Mouse (Mus musculus) lung, embryonic 15.5 days (tissue): ENCODE measurements around the gene Pop7. TPM values are rescaled to one million over a fixed set of nuclear protein-coding genes. Genes with fewer than 3 reads are reported as not detected.

Experiments used
- ATAC-seq: fragments of 200-750 bp; cut with Nextera tagmentation; 2 replicates; pipeline ENCODE4 v1.8.0; 2017; ENCODE audit warnings: moderate number of reproducible peaks, borderline replicate concordance; ENCODE audit not compliant: low FRiP score, low TSS enrichment; ENCODE audit errors: extremely low read depth
- H3K27ac ChIP-seq: fragments of 300-500 bp; sonication (generic); 2 replicates; pipeline ENCODE4 v1.5.1; 2015; ENCODE audit warnings: moderate library complexity, mild to moderate bottlenecking, inconsistent platforms
- H3K27me3 ChIP-seq: fragments of 300-500 bp; sonication (generic); 2 replicates; pipeline ENCODE4 v1.6.1; 2015; ENCODE audit warnings: inconsistent platforms
- H3K36me3 ChIP-seq: fragments of 300-500 bp; sonication (generic); 2 replicates; pipeline ENCODE4 v1.6.1; 2015; ENCODE audit warnings: inconsistent platforms
- H3K4me1 ChIP-seq: fragments of 300-500 bp; sonication (generic); 2 replicates; pipeline ENCODE4 v1.6.1; 2015; ENCODE audit warnings: inconsistent platforms
- H3K4me2 ChIP-seq: fragments of 300-500 bp; sonication (generic); 2 replicates; pipeline ENCODE4 v1.6.1; 2015; ENCODE audit warnings: inconsistent platforms, mild to moderate bottlenecking, moderate library complexity
- H3K4me3 ChIP-seq: fragments of 300-500 bp; sonication (generic); 2 replicates; pipeline ENCODE4 v1.5.1; 2015; ENCODE audit warnings: mild to moderate bottlenecking, inconsistent platforms
- H3K9ac ChIP-seq: fragments of 300-500 bp; sonication (generic); 2 replicates; pipeline ENCODE4 v1.6.1; 2015; ENCODE audit warnings: inconsistent platforms
- H3K9me3 ChIP-seq: fragments of 300-500 bp; sonication (generic); 2 replicates; pipeline ENCODE4 v1.6.1; 2016; ENCODE audit warnings: inconsistent platforms
- WGBS: fragments of 180-500 bp; shearing (Covaris S2); methylation state at CpG from one replicate; pipeline ENCODE4 v1.1.7; 2015; 5-methylcytosine and 5-hydroxymethylcytosine counted together
- polyA plus RNA-seq: library from polyadenylated mRNA; unstranded; fragments of >200 nt; fragmentation: Nextera tagmentation; extraction: Ambion mirVana; gene quantifications from 2 replicates; pipeline ENCODE4 v1.2.1, GENCODE M21; 2015

Pop7 gene
- 54.1 and 58.4 TPM in 2 replicates for polyA plus RNA-seq

DNA sequence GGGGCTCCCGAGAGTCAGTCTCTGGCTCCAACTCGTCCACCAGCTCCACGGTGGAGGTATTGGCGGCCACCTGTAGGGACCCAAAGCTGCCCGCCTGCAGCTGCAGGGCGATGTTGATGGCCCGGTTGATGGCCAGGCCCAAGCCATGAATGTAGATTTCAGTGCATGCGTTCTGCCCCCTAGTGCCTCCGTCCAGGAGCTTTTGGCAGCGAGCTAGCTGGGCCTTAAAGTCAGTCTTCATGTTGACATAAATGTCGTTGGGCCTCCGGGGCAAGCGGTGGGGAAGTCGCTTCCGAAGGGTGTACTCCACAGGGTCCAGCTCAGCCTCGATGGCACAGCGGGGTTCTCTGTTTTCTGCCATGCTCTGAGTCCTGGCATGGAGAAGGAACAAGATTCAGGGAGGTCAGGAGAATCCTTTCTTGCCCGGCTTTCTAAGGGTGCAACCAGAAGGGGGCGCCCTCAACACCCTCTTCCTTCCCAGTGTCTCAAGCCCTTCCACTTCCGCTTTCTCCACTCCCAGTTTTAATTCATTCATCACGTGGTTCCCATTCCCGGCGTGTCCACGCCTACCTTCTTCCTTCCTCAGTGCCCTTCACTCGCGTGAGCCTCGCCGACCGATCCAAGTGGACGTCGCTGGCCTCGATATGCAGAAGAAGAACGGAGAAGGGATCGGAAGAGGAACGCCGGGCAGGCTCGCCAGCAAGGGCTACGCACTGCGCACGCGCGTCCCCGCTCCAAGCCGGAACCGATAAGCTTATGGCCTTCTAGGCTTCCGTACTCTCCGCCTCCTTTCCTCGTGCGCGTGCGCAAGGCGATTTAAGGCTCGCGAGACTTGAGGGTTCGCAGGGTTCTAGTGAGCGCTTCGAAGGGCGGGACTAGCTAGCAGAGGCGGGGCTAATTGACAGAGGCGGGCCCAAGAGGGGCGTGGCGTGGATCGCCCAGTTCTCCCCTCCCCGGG is at the start of gene Pop7:
Gene Pop7, minus strand, starts transcription at position 810 of the 958 bp plus-strand sequence.
- Histone ChIP-seq H3K36me3 (no peaks in the 10 kb centered on the region), H3K4me3 (peak within 1 kb of the TSS; percentile 71), H3K27me3 (no peaks in the 10 kb centered on the region), H3K9ac (peak within 1 kb of the TSS; percentile 67), H3K4me2 (peak within 1 kb of the TSS; percentile 83), H3K9me3 (no peaks in the 10 kb centered on the region), H3K27ac (peak within 1 kb of the TSS; percentile 98), H3K4me1 (peaks cover 13% of the 10 kb centered on the region; the same call in 1 of the 2 replicates)
- ATAC-seq: peak; percentile 99
- WGBS: 1% methylated on average over 64 of the region's 64 CpGs

DNA sequence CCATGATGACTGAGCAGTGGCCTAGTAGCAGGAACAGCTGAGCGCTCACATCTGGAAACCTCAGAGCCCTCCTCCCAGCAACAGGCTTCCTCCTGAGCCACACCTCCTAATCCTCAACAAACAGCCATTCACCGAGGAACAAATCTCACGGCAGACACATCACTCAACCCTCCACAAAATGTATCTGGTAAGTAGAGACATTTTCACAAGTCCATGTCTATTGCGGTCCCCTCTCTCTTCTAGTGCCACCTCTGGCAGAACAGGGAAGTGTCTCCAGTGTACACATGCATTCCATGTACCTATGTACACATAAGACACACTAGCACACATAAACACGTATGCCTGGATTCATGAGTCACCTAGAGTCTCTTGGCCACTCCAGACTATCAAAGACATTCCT is 48.8 kb upstream of the Pop7 start:
- no peaks in the 10 kb centered on the region for H3K9me3 ChIP-seq
- no peaks in the 10 kb centered on the region for H3K4me1 ChIP-seq
- no peak overlapping the region for H3K4me2 ChIP-seq
- H3K9ac ChIP-seq: no peak overlapping the region
- WGBS: 67% methylated on average over 5 of the region's 5 CpGs
- H3K4me3 ChIP-seq: no peak overlapping the region
- no peak for ATAC-seq
- H3K27ac ChIP-seq: no peak overlapping the region
- H3K36me3 ChIP-seq: no peaks in the 10 kb centered on the region
- peaks cover 14% of the 10 kb centered on the region for H3K27me3 ChIP-seq

DNA sequence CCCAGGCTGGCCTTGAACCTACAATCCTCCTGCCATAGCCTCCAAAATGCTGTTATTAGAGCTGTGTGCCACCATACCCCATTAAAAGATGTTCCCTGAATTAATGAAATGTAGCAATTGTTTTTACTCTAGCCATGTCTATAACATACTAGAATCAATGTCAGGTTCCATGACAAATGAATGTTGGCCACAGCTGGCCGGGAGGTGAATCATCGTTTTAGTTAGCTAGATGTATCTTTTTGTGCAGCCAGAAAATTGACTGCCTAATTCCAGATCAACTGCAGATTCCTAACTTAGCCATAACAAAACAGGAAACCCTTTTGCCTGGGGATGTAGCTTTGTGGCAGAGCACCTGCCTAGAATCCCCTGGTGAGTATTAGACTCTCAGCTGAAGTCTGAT is 47.5 kb upstream of the Pop7 start:
- Histone ChIP-seq H3K4me2 (no peak overlapping the region), H3K9ac (no peak overlapping the region), H3K9me3 (no peaks in the 10 kb centered on the region), H3K27me3 (peaks cover 14% of the 10 kb centered on the region), H3K4me1 (no peaks in the 10 kb centered on the region), H3K4me3 (no peak overlapping the region), H3K27ac (no peak overlapping the region), H3K36me3 (no peaks in the 10 kb centered on the region)
- ATAC-seq: no peak
- 63% methylated on average over 2 of the region's 2 CpGs for WGBS

DNA sequence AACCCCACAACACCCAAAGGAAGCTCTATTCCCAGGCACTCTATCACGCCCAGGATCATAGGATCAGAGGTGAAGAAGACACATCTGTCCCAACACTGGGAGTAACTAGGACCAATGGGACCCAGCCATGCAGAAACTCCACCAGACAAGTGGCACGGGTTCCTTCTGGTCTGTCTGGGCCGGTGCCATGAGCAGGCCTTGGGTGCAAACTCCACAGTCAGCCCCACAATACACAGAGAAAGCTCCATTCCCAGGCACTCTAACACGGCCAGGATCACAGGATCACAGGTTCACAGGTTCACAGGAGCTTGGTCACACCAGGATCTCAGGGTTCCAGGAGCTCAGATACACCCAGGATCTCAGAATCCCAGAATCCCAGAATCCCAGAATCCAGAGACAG is 43.3 kb upstream of the Pop7 start:
- 60% methylated on average over 4 of the region's 4 CpGs for WGBS
- Histone ChIP-seq H3K36me3 (no peaks in the 10 kb centered on the region), H3K27ac (no peak overlapping the region), H3K4me2 (no peak overlapping the region), H3K4me3 (no peak overlapping the region), H3K9me3 (no peaks in the 10 kb centered on the region), H3K27me3 (no peaks in the 10 kb centered on the region), H3K9ac (no peak overlapping the region), H3K4me1 (no peaks in the 10 kb centered on the region)
- no peak for ATAC-seq

DNA sequence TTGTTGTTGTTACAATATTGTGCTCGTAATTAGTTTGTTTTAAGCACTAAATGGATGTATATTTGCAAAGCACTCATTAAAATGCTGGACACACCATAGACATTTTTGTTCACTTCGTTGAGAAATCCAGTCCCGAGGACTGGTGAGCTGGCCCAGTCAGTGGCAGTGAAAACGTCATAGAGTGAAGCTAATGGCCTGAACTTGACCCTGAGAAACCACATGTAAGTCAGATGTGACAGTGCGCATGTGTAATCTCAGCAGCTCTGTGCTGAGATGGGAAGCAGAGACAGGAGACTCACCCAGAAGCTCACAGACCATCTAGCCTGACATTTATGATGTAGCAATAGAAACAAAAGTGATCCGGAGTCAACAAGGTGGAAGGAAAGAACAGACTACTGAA is 42.6 kb upstream of the Pop7 start:
- Histone ChIP-seq H3K27me3 (no peaks in the 10 kb centered on the region), H3K9ac (no peak overlapping the region), H3K27ac (no peak overlapping the region), H3K9me3 (no peaks in the 10 kb centered on the region), H3K4me2 (no peak overlapping the region), H3K4me1 (no peaks in the 10 kb centered on the region), H3K36me3 (no peaks in the 10 kb centered on the region), H3K4me3 (no peak overlapping the region)
- WGBS: 60% methylated on average over 6 of the region's 6 CpGs
- ATAC-seq: no peak

DNA sequence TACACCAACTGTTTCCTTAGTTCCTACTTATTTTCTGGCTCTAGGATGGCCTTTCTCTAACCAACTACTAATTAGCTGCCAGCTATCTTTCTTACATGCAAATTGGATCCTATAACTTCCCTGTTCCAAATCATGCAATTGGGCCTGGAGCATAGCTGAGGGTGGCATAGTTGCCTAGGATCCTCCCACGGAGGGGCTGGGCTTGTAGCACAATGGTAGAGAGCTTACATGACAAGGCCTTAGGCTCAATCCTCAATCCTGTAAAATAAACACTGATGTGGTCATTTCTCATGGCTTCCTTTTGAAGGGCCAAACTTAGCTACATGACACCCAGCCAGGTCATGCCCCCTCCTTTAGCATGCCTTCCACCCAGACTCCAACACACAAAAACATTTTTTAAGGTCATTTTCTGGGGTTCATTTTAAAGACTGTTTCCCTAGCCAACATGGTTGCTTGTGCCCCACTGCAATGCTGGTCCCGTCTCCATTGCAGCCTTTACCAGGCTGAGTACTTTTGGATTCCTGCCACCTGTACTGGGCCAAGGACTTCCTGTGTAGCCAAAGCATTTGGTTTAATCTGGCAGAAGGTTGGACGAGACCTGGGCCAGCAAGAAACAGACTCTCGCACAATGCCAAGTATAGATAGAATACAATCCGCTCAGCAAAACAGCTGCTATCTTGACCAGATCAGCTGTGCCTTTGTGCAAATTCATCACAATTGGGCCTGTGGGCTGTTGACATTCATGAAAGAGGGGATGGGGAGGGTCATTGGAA is 39.6 kb upstream of the Pop7 start:
- WGBS: 57% methylated on average over 5 of the region's 5 CpGs
- ATAC-seq: no peak
- H3K4me1 ChIP-seq: 0 out of 2 replicates have a peak, but pooled peaks cover 3% of the 10 kb centered on the region

DNA sequence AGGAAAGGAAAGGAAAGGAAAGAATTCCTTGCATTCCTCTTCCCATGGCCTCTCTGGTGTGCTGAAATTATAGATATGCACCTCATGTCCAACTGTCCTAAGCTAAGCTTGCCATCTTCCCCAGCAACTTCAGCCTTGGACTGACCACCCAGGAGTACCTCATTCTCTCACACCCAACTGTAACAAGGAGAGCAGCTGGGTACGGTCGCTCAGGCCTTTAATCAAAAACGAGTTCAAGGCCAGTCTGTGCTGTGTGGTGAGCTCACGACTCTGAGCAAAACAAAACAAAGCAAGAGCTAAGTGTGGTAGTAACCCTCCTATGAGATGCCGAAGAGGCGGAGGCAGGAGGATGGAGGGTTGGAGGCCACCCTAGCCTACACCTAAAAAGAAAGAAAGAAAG is 38.7 kb upstream of the Pop7 start:
- whole genome bisulfite sequencing: 66% methylated on average over 6 of the region's 6 CpGs
- no peak overlapping the region for H3K27ac ChIP-seq
- no peaks in the 10 kb centered on the region for H3K9me3 ChIP-seq
- no peak overlapping the region for H3K4me3 ChIP-seq
- no peak overlapping the region for H3K4me2 ChIP-seq
- H3K27me3 ChIP-seq: no peaks in the 10 kb centered on the region
- H3K4me1 ChIP-seq: 0 out of 2 replicates have a peak, but pooled peaks cover 3% of the 10 kb centered on the region
- no peaks in the 10 kb centered on the region for H3K36me3 ChIP-seq
- H3K9ac ChIP-seq: no peak overlapping the region
- ATAC-seq: no peak

More for the DNA sequence above, 39.6 kb upstream of the Pop7 start:
- Histone ChIP-seq H3K9ac (no peak overlapping the region), H3K27me3 (no peaks in the 10 kb centered on the region), H3K4me2 (no peak overlapping the region), H3K9me3 (no peaks in the 10 kb centered on the region), H3K4me3 (no peak overlapping the region), H3K36me3 (no peaks in the 10 kb centered on the region), H3K27ac (no peak overlapping the region)

DNA sequence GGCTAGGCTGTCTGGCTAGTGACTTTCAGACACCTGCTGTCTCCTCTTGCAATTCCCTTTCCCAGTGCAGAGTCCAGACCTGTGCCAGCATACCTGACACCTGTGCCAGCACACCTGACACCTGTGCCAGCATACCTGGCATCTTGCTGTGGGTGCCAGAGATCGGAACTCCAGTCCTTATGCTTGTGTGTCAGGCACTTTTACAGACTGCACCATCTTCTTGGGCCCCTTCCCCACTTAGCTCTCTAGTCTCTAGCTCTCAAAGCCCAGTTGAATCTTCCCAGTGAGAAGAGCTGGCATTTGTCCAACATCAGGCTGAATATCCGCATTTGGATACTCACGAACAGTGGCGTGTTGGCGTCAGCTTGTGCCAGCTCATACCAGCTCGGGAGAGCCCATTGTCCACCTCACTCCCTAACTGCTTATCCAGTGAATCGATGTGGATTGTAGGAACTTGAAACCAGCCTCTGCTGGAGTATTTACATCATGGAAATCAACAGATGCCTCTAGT is 37.0 kb upstream of the Pop7 start:
- H3K9me3 ChIP-seq: no peaks in the 10 kb centered on the region
- H3K9ac ChIP-seq: no peak overlapping the region
- 36% methylated on average over 7 of the region's 7 CpGs for WGBS
- H3K4me3 ChIP-seq: no peak overlapping the region
- H3K4me2 ChIP-seq: no peak overlapping the region
- no peak for ATAC-seq
- 0 out of 2 replicates have a peak, but pooled peaks cover 3% of the 10 kb centered on the region for H3K4me1 ChIP-seq
- H3K36me3 ChIP-seq: no peaks in the 10 kb centered on the region
- no peak overlapping the region for H3K27ac ChIP-seq
- H3K27me3 ChIP-seq: no peaks in the 10 kb centered on the region

DNA sequence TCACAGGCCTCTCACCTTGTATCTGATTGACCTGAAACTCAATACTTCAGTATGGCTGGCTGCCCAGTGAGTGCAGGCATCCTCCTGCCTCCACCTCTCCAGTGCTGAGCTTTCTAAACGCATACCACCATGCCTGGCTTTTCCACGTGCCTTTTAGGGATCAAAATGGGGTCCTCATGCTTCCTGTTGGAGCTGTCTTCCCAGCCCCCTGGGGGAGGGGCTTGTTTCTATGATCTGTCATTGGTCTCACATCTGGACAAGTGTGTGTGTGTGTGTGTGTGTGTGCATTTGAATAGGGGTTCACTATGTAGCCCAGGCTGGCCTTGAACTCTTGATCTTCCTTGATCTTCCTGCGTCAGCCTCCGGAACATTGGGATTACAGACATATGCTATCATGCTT is 35.1 kb upstream of the Pop7 start:
- Histone ChIP-seq H3K4me1 (0 out of 2 replicates have a peak, but pooled peaks cover 9% of the 10 kb centered on the region), H3K9me3 (no peaks in the 10 kb centered on the region), H3K4me3 (no peak overlapping the region), H3K27ac (no peak overlapping the region), H3K36me3 (no peaks in the 10 kb centered on the region), H3K9ac (no peak overlapping the region), H3K4me2 (no peak overlapping the region), H3K27me3 (no peaks in the 10 kb centered on the region)
- WGBS: 53% methylated on average over 4 of the region's 4 CpGs
- no peak for ATAC-seq

DNA sequence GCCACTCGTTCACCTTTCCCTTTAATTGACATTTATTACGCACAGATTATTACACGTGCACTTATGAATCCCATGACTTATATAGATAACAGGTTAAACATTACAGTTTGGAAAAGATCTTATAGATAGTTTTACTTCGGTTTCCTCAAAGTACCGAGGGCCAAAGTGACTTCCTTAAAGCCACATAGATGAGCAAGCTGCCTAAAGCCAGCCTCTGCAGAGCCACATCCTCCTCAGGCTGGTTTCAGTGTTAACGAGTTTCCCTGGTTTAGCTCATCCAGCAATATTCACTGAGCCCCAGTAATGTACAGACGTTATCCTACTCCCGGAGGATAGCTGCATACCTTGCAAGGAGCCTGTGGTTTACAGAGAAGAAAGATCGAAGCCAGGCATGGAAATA is 33.0 kb upstream of the Pop7 start:
- ATAC-seq: no peak
- no peak overlapping the region for H3K9ac ChIP-seq
- WGBS: 71% methylated on average over 9 of the region's 9 CpGs
- no peaks in the 10 kb centered on the region for H3K9me3 ChIP-seq
- H3K4me1 ChIP-seq: peaks cover 11% of the 10 kb centered on the region; the same call in 1 of the 2 replicates
- no peaks in the 10 kb centered on the region for H3K36me3 ChIP-seq
- H3K4me2 ChIP-seq: no peak overlapping the region
- H3K27ac ChIP-seq: no peak overlapping the region
- H3K4me3 ChIP-seq: no peak overlapping the region
- H3K27me3 ChIP-seq: no peaks in the 10 kb centered on the region

DNA sequence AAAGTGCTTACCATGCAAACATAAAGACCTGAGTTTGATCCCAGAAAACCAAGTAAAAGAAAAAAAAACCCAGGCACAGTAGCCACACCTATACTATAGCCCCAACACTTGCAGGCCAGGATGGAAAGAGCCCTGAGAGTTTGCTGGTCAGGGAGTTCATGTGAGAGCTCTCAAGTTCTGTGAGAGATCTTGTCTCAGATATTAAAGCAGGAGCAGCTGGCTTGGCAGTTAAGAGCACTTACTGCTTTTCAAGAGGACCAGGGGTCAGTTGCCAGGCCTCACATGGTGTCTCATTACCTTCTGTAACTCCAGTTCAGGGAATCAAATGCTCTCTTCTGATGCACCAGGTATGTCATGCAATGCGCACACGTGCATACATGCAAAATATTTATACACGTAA is 32.4 kb upstream of the Pop7 start:
- Histone ChIP-seq H3K27me3 (no peaks in the 10 kb centered on the region), H3K9me3 (no peaks in the 10 kb centered on the region), H3K4me2 (no peak overlapping the region), H3K4me1 (peaks cover 16% of the 10 kb centered on the region; the same call in 1 of the 2 replicates), H3K9ac (no peak overlapping the region), H3K36me3 (peaks cover 5% of the 10 kb centered on the region), H3K4me3 (no peak overlapping the region), H3K27ac (no peak overlapping the region)
- WGBS: 70% methylated on average over 3 of the region's 3 CpGs
- ATAC-seq: no peak
